Mouse (Mus musculus) adrenal gland, postnatal 14 days (tissue): ENCODE measurements at regions not wholly inside any gene's neighbourhood (a gene's known extent, or its start where the extent isn't known, plus 50 kb on each side); places are given as distances from the start of the nearest gene placed in this dataset.

Experiments used
- DNase-seq: peaks from one replicate; pipeline ENCODE4 v3.0.0; 2021; ENCODE audit warnings: mixed read lengths

DNA sequence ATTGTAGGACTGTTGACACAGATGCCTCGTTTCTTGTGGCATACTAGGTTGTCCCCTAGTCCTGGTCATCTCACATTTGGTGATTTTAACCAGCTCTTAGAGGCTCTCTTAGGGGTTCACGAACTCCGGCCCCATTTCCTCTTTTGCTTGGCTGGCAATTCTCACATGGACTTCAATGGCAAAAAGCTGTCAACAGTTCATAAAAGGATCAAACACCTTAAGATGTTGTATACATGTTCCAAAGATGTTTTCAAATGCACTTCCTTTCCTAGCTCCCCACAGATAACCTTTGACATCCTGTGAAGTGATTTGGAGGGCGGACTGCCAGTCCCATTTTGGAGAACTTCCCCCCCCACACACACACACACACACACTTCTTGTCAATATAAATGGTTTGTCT lies 153.7 kb upstream of the Rpl34 start:
- DNase-seq: no peak

GRCm38 (mm10) chr3:130883319-130883718 lies 153.1 kb upstream of the Rpl34 start:
- no peak for DNase-seq

GRCm38 (mm10) chr3:130880482-130880881 lies 150.3 kb upstream of the Rpl34 start:
- DNase-seq: no peak

DNA sequence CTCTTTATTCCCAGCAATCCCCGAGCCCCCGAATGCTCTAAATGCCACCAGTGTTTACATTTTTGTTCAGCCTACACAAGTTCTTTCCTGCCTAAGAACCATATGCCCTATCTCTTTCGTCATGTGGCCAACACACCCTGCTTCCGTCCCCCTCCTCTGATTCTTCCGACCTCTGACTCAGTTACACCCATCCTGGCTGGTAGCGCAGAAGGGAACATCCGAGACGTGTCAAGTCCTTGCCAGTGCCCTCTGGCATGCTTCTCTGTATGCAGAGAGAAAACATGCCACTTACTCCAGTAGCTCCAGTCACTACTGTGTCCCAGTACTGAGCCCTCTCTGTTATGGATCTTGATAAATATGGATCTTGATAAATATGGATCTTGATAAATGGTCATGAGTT lies 149.3 kb upstream of the Rpl34 start:
- no peak for DNase-seq

GRCm38 (mm10) chr3:130878834-130879233 lies 148.6 kb upstream of the Rpl34 start:
- DNase-seq: no peak

DNA sequence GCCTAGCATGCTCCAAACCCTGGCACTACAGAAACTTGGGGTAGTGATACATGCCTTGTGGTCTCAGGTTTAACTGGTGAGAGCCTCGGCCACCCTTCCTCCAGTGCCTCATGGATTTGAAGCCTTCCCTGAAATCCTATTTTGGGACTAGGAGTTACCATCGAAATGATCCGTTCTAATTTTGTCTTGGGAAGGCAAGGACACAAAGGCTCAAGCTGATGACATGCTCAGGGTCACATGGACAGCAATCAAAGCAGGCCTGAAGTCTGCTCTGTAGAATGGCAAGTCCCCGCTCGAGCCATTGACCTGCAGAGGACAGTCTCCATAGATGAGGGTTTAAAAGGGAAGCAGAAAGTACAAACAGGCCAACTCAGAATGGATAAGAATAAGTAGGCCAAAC lies 147.8 kb upstream of the Rpl34 start:
- DNase-seq: no peak

- DNase-seq: no peak
Measured at GRCm38 (mm10) chr3:130873745-130874144, 143.5 kb upstream of the Rpl34 start.

DNA sequence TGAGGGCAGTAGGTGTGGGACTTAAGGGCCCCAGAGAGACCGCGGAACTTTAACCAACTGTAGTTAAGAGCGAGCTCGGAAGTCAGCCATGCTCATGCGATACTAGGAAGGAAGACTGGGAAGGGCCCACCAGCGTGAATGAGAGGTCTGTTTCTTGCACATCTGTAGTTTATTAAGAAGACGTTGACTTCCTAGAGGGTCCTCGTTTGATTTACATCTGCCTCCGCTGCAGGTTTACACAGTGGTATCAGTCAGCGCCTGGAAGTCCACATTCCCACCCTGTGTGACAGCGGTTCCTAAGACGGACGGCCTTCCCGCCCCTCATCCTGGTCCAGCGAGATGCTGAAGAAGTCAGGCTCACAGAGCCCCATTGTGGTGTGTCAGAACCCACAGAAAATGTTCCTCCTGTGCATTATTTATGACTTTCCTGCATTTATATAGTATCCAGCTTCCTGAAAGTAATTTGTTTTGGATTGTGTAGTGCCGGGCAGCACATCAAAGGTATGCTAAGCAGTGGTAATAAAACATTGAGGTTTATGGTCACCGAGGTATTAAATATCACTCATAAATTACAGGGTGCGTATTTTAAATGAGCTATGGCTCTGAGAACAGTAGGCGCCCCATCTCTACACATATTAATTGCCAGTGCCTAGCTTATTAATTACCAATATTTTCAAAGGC lies 136.9 kb upstream of the Rpl34 start:
- no peak for DNase-seq

DNA sequence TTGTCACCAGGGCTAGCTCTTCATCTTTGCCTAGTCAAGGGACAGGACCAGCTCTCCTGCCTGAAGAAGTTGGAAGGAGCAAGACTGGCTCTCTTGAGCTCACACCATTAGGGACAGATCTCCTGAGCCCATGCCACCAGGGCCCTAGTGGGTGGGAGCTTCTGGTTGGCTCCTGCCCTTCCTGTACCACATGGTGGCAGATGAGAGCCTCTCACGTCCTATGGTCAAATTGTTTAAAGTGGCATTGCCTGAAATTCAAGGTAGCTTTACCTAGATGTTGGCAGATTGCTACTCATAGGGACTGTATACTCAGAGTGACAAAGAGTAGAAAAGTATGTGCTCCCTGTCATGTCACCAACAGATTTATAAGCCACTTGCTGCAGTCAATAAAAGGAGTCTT lies 134.6 kb upstream of the Rpl34 start:
- DNase-seq: peak; percentile 17

GRCm38 (mm10) chr3:130863376-130863775 lies 133.2 kb upstream of the Rpl34 start:
- DNase-seq: peak; percentile 50

GRCm38 (mm10) chr3:130860315-130860714 lies 130.1 kb upstream of the Rpl34 start:
- no peak for DNase-seq

- no peak for DNase-seq
Measured at GRCm38 (mm10) chr3:130853866-130854265, 123.7 kb upstream of the Rpl34 start.

DNA sequence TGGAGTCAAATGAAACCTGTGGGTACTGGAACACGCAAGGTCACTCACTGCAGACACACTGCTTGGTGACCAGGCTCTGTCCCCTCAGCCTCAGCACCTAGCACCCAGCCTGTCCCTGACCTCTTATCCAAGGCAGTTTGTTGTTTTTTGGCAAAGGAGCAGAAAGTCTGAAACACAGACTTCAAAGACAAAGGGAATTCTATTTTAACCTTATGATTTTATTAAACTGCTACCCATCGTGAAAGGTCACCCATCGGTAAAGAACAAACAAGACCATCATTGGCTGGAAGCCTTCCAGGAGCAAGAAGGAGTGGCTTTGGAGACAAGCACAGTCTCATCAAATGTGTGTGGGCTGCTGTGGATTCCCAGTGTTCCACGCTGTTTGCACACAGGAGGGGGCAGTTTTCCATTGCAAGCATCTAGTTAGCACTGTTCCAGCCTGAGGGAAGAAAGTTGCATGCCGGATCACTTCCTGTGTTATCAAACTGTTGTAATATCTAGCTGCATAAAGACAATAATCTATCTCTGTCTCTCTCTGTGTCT lies 120.6 kb upstream of the Rpl34 start:
- peak; percentile 71 for DNase-seq

GRCm38 (mm10) chr3:130841755-130842154 lies 111.6 kb upstream of the Rpl34 start:
- no peak for DNase-seq

- no peak for DNase-seq
Measured at GRCm38 (mm10) chr3:130839924-130840440, 109.8 kb upstream of the Rpl34 start.

DNA sequence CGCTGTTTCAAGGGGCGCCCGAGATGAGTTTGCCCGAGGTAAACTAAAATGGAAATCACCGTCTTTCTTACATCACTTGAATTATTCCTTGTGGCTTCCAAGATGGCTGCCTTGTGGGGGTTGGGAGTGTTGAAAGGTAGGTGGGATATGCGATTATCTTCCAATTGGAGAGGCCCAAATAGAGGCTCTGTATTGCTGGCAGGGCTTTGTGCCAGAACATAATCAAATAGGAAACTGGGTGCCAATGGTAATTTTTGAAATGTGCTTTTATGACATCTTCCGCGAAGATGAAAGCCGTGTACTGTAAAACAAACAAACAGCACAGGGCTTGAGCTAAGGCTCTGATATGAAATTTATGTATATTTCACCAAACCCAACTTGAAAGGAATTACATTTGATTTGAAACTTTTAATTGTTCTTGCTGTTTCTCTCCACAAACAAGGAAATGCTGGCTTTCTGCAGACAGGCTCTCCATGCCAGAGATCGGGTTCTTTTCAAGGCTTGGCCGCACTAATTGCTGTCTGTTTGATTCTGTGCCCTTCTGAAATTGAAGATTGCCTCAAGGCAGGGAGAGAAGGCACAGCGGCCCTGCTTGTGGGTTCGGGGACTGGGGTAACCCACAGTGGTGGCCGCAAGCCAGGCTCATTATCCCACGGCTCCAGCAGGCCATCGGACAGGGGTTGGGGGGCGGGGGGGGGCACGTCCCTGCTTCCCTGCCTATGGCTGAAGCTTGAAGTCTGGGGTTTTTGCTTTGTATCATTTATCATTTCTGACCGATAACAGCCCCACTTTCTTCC lies 108.6 kb upstream of the Rpl34 start:
- no peak for DNase-seq

DNA sequence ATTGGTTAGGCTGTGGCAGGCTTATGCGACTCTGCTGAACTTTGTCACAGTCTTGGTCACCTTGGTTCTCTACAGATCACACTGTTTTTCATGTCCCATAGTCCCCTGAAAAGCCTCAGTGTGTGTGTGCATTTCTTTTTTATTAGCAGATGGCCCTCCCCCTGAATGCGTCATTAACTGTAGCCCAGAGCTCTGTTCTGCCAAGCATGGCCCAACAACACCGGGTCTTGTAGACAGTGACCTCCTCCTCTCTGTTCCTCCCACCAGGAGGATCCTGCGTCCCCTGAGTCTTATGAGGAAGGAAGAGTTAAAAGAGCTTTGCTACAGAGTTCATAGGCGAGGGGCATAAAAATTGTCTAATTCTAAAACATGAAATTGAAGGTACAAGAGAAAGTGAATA lies 103.5 kb upstream of the Rpl34 start:
- no peak for DNase-seq

GRCm38 (mm10) chr3:130833082-130833481 lies 102.9 kb upstream of the Rpl34 start:
- no peak for DNase-seq

DNA sequence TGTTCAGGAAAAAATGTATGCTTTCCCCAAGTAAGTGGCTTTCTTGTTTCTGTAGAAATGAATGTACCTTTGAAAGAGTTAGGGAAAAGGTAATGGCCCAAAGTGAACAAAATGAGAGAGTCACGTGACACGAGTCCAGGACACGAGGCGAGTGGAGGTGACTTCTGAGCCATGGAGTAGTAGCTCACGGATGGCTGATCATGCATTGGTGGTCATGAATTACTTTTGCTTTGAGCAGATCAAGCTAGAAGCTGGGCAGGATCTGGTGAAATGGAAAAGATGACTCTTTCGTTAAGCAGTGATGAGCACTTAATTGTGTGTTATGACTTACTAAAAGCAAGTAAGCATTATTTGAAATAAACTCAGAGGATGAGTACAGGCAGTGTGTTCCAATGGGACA lies 101.6 kb upstream of the Rpl34 start:
- no peak for DNase-seq

DNA sequence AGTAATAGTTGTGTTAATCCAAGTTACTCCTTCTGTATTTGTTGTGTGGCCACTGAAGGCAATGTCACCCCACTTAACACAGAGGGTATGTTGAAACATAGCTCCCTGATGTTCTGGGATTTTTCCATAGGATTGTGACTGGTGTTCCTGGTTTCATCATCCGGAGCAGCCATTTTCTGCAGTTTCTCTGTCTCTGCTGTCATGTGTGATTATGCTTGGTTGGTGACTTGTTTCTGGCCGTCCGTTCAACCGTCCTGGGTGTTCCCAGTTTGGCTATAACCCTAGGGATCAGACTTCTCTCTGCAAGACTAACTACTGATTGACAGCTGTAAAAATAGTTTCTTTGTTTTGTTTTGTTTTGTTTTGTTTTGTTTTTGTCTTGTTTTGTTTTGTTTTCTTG lies 98.1 kb upstream of the Rpl34 start:
- no peak for DNase-seq

- DNase-seq: peak; percentile 55
Measured at GRCm38 (mm10) chr3:130827934-130828333, 97.7 kb upstream of the Rpl34 start.

GRCm38 (mm10) chr3:130827021-130827420 lies 96.8 kb upstream of the Rpl34 start:
- no peak for DNase-seq

- DNase-seq: no peak
Measured at GRCm38 (mm10) chr3:130819837-130820098, 89.6 kb upstream of the Rpl34 start.
